Mouse (Mus musculus) midbrain, postnatal 0 days (tissue): Measurements from ENCODE around the gene Ccm2. TPM values are rescaled to one million over a fixed set of nuclear protein-coding genes. Genes with fewer than 3 reads are reported as not detected.

Experiments
- ATAC-seq: fragments of 200-750 bp; cut with Nextera tagmentation; 2 replicates; pipeline ENCODE4 v1.8.0; 2017; ENCODE audit warnings: moderate number of reproducible peaks, mild to moderate bottlenecking, moderate TSS enrichment, moderate library complexity; ENCODE audit not compliant: low FRiP score
- DNase-seq: peaks from one replicate; pipeline ENCODE4 v3.0.0-alpha.2; 2015; ENCODE audit warnings: low spot score
- H3K27ac ChIP-seq: fragments of 300-500 bp; sonication (generic); 2 replicates; pipeline ENCODE4 v1.5.1; 2014; ENCODE audit warnings: low read depth, mild to moderate bottlenecking, low read length, mixed read lengths
- H3K27me3 ChIP-seq: fragments of 300-500 bp; sonication (generic); 2 replicates; pipeline ENCODE4 v1.6.1; 2014; ENCODE audit warnings: low read length, control low read depth, mixed read lengths; ENCODE audit not compliant: insufficient read depth
- H3K36me3 ChIP-seq: fragments of 300-500 bp; sonication (generic); 2 replicates; pipeline ENCODE4 v1.6.1; 2014; ENCODE audit warnings: low read length, control low read depth, mixed read lengths; ENCODE audit not compliant: insufficient read depth
- H3K4me1 ChIP-seq: fragments of 300-500 bp; sonication (generic); 2 replicates; pipeline ENCODE4 v1.6.1; 2014; ENCODE audit warnings: mild to moderate bottlenecking, control low read depth, antibody characterized with exemption, low read length, mixed read lengths; ENCODE audit not compliant: insufficient read depth
- H3K4me2 ChIP-seq: fragments of 300-500 bp; sonication (generic); 2 replicates; pipeline ENCODE4 v1.6.1; 2014; ENCODE audit warnings: low read depth, mild to moderate bottlenecking, low read length, mixed read lengths; ENCODE audit not compliant: poor library complexity, severe bottlenecking
- H3K4me3 ChIP-seq: fragments of 300-500 bp; sonication (generic); 2 replicates; pipeline ENCODE4 v1.5.1; 2014; ENCODE audit warnings: low read depth, mild to moderate bottlenecking, low read length, moderate library complexity
- H3K9ac ChIP-seq: fragments of 300-500 bp; sonication (generic); replicated peaks from 2 replicates; pipeline ENCODE4 v1.6.1; 2014; ENCODE audit warnings: mild to moderate bottlenecking, low read length, moderate library complexity, mixed read lengths; ENCODE audit not compliant: poor library complexity, severe bottlenecking
- H3K9me3 ChIP-seq: fragments of 300-500 bp; sonication (generic); 2 replicates; pipeline ENCODE4 v1.6.1; 2016; ENCODE audit warnings: low read length, control low read depth
- CTCF ChIP-seq: IDR thresholded peaks from 2 replicates; pipeline ENCODE4 v1.5.1; 2016; ENCODE audit warnings: antibody characterized with exemption, mild to moderate bottlenecking
- WGBS: fragments of 180-500 bp; shearing (Covaris S2); extraction: QIAGEN DNeasy Blood & Tissue Kit; methylation state at CpG from one replicate; pipeline ENCODE4 v1.1.7; 2014; 5-methylcytosine and 5-hydroxymethylcytosine counted together
- polyA plus RNA-seq: library from polyadenylated mRNA; unstranded; fragments of >200 nt; fragmentation: Nextera tagmentation; extraction: Ambion mirVana; gene quantifications from 2 replicates; pipeline ENCODE4 v1.2.1, GENCODE M21; 2015
- total RNA-seq: library from RNA; depleted of rRNA; stranded (reverse); fragments of >200 nt; gene quantifications from 2 replicates; pipeline ENCODE4 v1.2.3, GENCODE M21; 2014

The Ccm2 gene
- total and polyA plus RNA-seq, 2 experiments from 2014 or later = 64.3 to 71.3 TPM

GRCm38 (mm10) chr11:6558234-6558633 is 11.5 kb downstream of the Ccm2 start:
- no peak for TF ChIP-seq CTCF
- H3K4me2 ChIP-seq = no peak overlapping the region
- H3K36me3 ChIP-seq = no peaks in the 10 kb centered on the region
- no peaks in the 10 kb centered on the region for H3K9me3 ChIP-seq
- no peaks in the 10 kb centered on the region for H3K4me1 ChIP-seq
- 85% methylated on average over 3 of the region's 3 CpGs for WGBS
- no peaks in the 10 kb centered on the region for H3K27me3 ChIP-seq
- ATAC-seq = no peak
- H3K9ac ChIP-seq = no peak overlapping the region
- H3K27ac ChIP-seq = no peak overlapping the region
- DNase-seq = no peak
- H3K4me3 ChIP-seq = no peak overlapping the region

DNA sequence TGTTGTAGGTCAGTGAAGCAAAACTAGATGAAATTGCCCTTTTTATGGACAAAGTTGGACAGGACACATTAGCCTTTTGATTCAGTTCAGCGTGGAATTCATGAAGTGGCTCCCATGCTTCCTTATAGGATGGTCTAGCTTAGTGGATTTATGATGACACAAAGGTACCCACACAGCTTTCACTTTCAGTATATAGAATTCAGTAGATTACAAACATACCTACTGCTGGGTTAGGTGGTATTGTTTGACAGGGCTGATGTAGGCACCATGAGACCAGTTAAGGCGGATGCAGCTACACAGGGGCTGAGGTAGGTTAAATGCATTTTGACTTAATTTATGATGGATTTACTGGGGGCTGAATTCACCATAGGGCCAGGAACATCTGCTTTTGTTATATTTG is 13.3 kb downstream of the Ccm2 start:
- Histone ChIP-seq H3K36me3 (no peaks in the 10 kb centered on the region), H3K9ac (no peak overlapping the region), H3K4me2 (no peak overlapping the region), H3K9me3 (no peaks in the 10 kb centered on the region), H3K4me1 (no peaks in the 10 kb centered on the region), H3K4me3 (no peak overlapping the region), H3K27ac (no peak overlapping the region), H3K27me3 (no peaks in the 10 kb centered on the region)
- ATAC-seq (no peak), DNase-seq (no peak)
- no peak for TF ChIP-seq CTCF
- 98% methylated on average over 2 of the region's 2 CpGs for WGBS

DNA sequence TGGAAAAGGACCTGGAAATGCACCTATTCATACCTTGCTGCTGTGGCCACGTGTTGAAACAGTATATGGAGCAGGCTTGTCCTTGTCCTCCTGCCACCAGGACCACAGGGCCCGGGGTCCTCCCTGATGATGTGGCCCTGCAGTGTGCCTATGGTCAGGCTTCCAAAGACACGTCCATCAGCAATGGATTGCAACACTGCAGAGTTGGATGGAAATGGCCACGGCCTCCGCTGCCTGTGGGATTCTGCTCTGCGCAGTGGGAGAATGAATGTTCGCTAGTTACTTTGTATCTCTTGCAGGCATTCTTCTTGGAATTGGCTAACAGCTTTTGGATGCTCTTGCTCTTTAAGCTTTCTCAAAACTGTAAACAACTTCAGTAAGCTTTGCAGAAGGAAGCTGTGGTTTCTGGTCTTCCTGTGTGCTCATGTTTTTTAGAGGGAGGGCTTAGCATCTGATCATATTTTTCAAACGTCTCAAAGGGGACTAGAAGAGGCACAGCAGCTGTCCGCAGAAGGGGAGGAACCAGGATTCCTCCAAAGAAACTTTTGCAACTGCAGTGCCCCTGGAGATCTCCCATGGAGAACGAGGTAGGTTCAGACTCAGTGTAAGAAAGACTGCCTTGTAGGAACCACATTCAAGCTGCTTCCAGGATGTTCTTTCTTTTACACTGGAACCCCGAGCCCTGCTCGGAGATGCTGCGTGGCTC is 14.1 kb downstream of the Ccm2 start:
- no peak overlapping the region for H3K27ac ChIP-seq
- no peaks in the 10 kb centered on the region for H3K9me3 ChIP-seq
- H3K9ac ChIP-seq = no peak overlapping the region
- H3K4me3 ChIP-seq = no peak overlapping the region
- no peaks in the 10 kb centered on the region for H3K4me1 ChIP-seq
- no peak for ATAC-seq
- no peaks in the 10 kb centered on the region for H3K36me3 ChIP-seq
- no peak for DNase-seq
- H3K27me3 ChIP-seq = no peaks in the 10 kb centered on the region
- WGBS = 89% methylated on average over 13 of the region's 13 CpGs
- no peak for TF ChIP-seq CTCF
- H3K4me2 ChIP-seq = no peak overlapping the region

DNA sequence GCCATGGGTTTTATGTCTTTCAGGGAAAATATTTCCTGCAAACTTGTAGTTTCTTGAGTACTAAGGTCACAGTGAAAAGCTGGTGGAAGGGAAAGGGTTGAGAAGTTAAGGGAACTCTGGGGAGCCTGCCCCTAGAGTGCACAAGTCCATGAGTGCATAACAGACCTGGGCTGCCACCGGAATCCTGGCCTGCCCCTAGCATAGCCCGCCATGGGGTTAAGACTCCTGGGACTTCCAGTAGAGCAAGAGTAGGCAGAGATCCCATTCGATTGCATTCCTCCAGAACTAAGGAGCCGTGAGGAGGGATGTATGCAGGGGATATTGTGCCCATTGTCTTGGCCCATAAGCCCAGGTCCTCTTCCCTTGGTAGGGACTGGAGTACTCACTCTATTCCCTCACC is 14.8 kb downstream of the Ccm2 start:
- TF ChIP-seq CTCF = no peak
- no peaks in the 10 kb centered on the region for H3K4me1 ChIP-seq
- H3K27me3 ChIP-seq = no peaks in the 10 kb centered on the region
- no peaks in the 10 kb centered on the region for H3K9me3 ChIP-seq
- no peak overlapping the region for H3K4me2 ChIP-seq
- DNase-seq (no peak), ATAC-seq (no peak)
- H3K4me3 ChIP-seq = no peak overlapping the region
- H3K36me3 ChIP-seq = no peaks in the 10 kb centered on the region
- no peak overlapping the region for H3K9ac ChIP-seq
- WGBS = 93% methylated on average over 4 of the region's 4 CpGs
- H3K27ac ChIP-seq = no peak overlapping the region

DNA sequence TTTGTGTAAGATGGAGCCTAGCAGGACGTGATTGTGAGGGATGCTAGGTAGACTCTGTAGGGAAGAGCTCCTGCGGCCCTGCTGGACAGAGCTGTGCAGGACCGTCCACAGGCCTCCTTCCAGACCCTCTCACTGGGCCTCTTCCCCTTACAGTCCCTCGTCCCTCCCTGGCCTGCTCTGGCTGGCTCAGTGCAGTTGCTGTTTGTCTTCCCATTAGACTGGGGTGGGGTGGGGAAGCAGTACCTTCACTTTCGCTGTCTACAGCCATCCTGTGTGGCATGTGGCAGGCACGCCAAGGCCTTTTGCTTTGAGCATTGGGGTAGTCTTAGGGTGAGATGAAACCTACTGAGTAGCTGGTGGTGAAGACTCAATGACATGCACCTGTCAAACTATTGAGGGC is 15.7 kb downstream of the Ccm2 start:
- ATAC-seq (0 out of 2 replicates have a peak, but pooled peaks have one; percentile 34), DNase-seq (no peak)
- Histone ChIP-seq H3K36me3 (no peaks in the 10 kb centered on the region), H3K27ac (no peak overlapping the region), H3K4me2 (no peak overlapping the region), H3K9me3 (no peaks in the 10 kb centered on the region), H3K27me3 (no peaks in the 10 kb centered on the region), H3K4me3 (no peak overlapping the region), H3K9ac (no peak overlapping the region), H3K4me1 (no peaks in the 10 kb centered on the region)
- WGBS = 89% methylated on average over 6 of the region's 6 CpGs
- no peak for TF ChIP-seq CTCF

DNA sequence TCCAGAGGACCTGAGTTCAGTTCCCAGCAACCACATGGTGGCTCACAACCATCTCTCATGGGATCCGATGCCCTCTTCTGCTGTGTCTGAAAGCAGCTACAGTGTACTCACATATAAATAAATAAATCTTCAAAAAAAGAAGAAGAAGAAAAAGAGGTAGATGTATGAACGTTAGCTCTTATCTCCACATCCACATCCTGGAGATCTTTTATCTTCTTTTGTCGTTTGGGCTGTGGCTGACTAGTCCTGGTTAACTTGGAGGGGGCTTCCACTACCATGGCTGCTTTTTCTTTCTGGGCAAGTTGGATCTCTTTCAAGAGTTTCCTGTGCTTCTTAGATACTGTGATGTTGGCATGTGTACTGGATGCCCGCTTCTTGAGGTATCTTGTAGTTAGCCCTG is 16.5 kb downstream of the Ccm2 start:
- Histone ChIP-seq H3K27me3 (no peaks in the 10 kb centered on the region), H3K9me3 (no peaks in the 10 kb centered on the region), H3K9ac (no peak overlapping the region), H3K4me3 (no peak overlapping the region), H3K36me3 (no peaks in the 10 kb centered on the region), H3K4me1 (no peaks in the 10 kb centered on the region), H3K27ac (no peak overlapping the region), H3K4me2 (no peak overlapping the region)
- TF ChIP-seq CTCF = no peak
- DNase-seq (no peak), ATAC-seq (no peak)
- WGBS = 93% methylated on average over 4 of the region's 4 CpGs
